ENCODE assay signal across 16 mouse cellular contexts in the genomic region with DNA sequence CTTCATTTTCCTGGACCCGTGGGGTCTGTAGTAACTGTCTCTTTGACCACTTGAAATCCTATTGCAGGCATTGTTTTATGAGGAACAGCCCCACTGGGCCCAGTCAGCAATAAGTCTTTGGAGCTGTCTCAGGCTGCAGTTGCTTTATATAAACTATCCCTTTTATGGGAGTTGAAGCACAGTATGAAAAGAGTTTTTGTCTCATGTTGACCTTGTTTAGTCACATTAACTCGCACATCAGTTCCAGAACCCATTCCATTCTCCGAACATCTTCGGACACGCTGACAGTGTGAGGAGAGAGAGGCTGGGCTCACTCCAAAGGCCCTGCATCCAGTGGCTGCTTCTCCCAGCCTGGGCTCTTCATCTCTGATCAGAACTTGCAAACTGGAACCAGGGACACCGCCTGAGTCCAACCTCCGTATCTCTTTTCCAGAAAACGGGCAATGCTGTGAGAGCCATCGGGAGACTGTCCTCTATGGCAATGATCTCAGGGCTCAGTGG. TPM values are rescaled to one million over a fixed set of nuclear protein-coding genes. Genes with fewer than 3 reads are reported as not detected.
DNase-seq lines count a peak whose midpoint lies in the region; ATAC-seq lines count a peak whose summit lies in the region.
"Had no signal": no experiment of that assay in that cellular context is flagged by ENCODE, and none has a peak within 500 bp of the region (broad histone marks: within the 10 kb centered on the region; RNA-seq: fewer than 3 reads in every experiment).

No protein-coding gene starts in this region.

- no peak for ATAC-seq in limb, embryonic 15.5 days (ENCODE audit: insufficient number of reproducible peaks, low FRiP score, low TSS enrichment, low read depth)
- no peak for ATAC-seq in forebrain, embryonic 14.5 days
- no peak for ATAC-seq in erythroid progenitor cell, adult 5-6 weeks (replicated peaks; ENCODE audit: low FRiP score, poor library complexity, severe bottlenecking)
- ATAC-seq: forebrain, embryonic 15.5 days; midbrain, embryonic 13.5 days had no signal

- no peaks in the 10 kb centered on the region for H3K36me3 ChIP-seq in limb, embryonic 15.5 days
- no peaks in the 10 kb centered on the region for H3K36me3 ChIP-seq in limb, embryonic 10.5 days
- H3K36me3 ChIP-seq in forebrain, embryonic 14.5 days (ENCODE audit: control insufficient read depth, insufficient read depth, low read length), result no peaks in the 10 kb centered on the region
- H3K36me3 ChIP-seq: embryonic facial prominence, embryonic 12.5 days; forebrain, embryonic 15.5 days; heart, embryonic 13.5 days; hindbrain, embryonic 12.5 days; midbrain, embryonic 13.5 days had no signal

- 0 out of 2 replicates have a peak overlapping the region, but pooled peaks have one; percentile 22 for H3K27ac ChIP-seq in limb, embryonic 15.5 days
- no peak overlapping the region for H3K27ac ChIP-seq in limb, embryonic 10.5 days
- H3K27ac ChIP-seq in brown adipose tissue, adult 24 weeks (replicated peaks; ENCODE audit: low read depth, low read length), result peak overlapping the region; percentile 98
- H3K27ac ChIP-seq in forebrain, embryonic 14.5 days (ENCODE audit: low read depth, low read length), result no peak overlapping the region
- H3K27ac ChIP-seq: embryonic facial prominence, embryonic 12.5 days; forebrain, embryonic 15.5 days; heart, embryonic 13.5 days; hindbrain, embryonic 12.5 days; midbrain, embryonic 13.5 days had no signal

- no peak overlapping the region for H3K4me3 ChIP-seq in limb, embryonic 15.5 days
- H3K4me3 ChIP-seq in limb, embryonic 10.5 days, result no peak overlapping the region
- no peak overlapping the region for H3K4me3 ChIP-seq in brown adipose tissue, adult 24 weeks (ENCODE audit: insufficient read depth, low read depth, low read length)
- H3K4me3 ChIP-seq in forebrain, embryonic 14.5 days (ENCODE audit: low read depth, low read length), result no peak overlapping the region
- H3K4me3 ChIP-seq: embryonic facial prominence, embryonic 12.5 days; forebrain, embryonic 15.5 days; heart, embryonic 13.5 days; hindbrain, embryonic 12.5 days; midbrain, embryonic 13.5 days had no signal

- H3K4me1 ChIP-seq in limb, embryonic 15.5 days, result peaks cover 17% of the 10 kb centered on the region
- H3K4me1 ChIP-seq in limb, embryonic 10.5 days, result peaks cover 11% of the 10 kb centered on the region; the same call in 1 of the 2 replicates
- peaks cover 25% of the 10 kb centered on the region for H3K4me1 ChIP-seq in brown adipose tissue, adult 24 weeks (ENCODE audit: control insufficient read depth, insufficient read depth, insufficient read length, low read length)
- H3K4me1 ChIP-seq in forebrain, embryonic 14.5 days (ENCODE audit: control insufficient read depth, insufficient read depth, low read length), result no peaks in the 10 kb centered on the region; the same call in 1 of the 2 replicates
- H3K4me1 ChIP-seq: hindbrain, embryonic 12.5 days; midbrain, embryonic 13.5 days had no signal

- H3K4me2 ChIP-seq in limb, embryonic 15.5 days, result no peak overlapping the region
- H3K4me2 ChIP-seq in forebrain, embryonic 14.5 days (ENCODE audit: low read length), result no peak overlapping the region
- H3K4me2 ChIP-seq: embryonic facial prominence, embryonic 12.5 days; forebrain, embryonic 15.5 days; heart, embryonic 13.5 days; hindbrain, embryonic 12.5 days; midbrain, embryonic 13.5 days had no signal

- H3K27me3 ChIP-seq in limb, embryonic 15.5 days, result no peaks in the 10 kb centered on the region
- H3K27me3 ChIP-seq in limb, embryonic 10.5 days (ENCODE audit: low read depth, poor library complexity, severe bottlenecking), result peaks cover 3% of the 10 kb centered on the region
- no peaks in the 10 kb centered on the region for H3K27me3 ChIP-seq in forebrain, embryonic 14.5 days (replicated peaks; ENCODE audit: control insufficient read depth, insufficient read depth, low read length)
- H3K27me3 ChIP-seq: embryonic facial prominence, embryonic 12.5 days; forebrain, embryonic 15.5 days; heart, embryonic 13.5 days; hindbrain, embryonic 12.5 days; midbrain, embryonic 13.5 days had no signal

- H3K9ac ChIP-seq in limb, embryonic 15.5 days, result no peak overlapping the region
- no peak overlapping the region for H3K9ac ChIP-seq in forebrain, embryonic 14.5 days (ENCODE audit: low read length)
- H3K9ac ChIP-seq: embryonic facial prominence, embryonic 12.5 days; forebrain, embryonic 15.5 days; heart, embryonic 13.5 days; hindbrain, embryonic 12.5 days; midbrain, embryonic 13.5 days had no signal

- H3K9me3 ChIP-seq in limb, embryonic 15.5 days, result no peaks in the 10 kb centered on the region
- H3K9me3 ChIP-seq in limb, embryonic 10.5 days (replicated peaks), result no peaks in the 10 kb centered on the region
- H3K9me3 ChIP-seq in forebrain, embryonic 14.5 days (replicated peaks; ENCODE audit: control insufficient read depth, low read length), result no peaks in the 10 kb centered on the region
- H3K9me3 ChIP-seq: embryonic facial prominence, embryonic 12.5 days; forebrain, embryonic 15.5 days; heart, embryonic 13.5 days; hindbrain, embryonic 12.5 days; midbrain, embryonic 13.5 days had no signal

- DNase-seq in limb, embryonic 10.5 days (ENCODE audit: low spot score), result no peak
- peak; percentile 35 for DNase-seq in NIH3T3 (ENCODE audit: low read depth)
- peak; percentile 55 for DNase-seq in mesoderm, embryonic 11.5 days (ENCODE audit: low read depth, low spot score)
- no peak for DNase-seq in forebrain, embryonic 14.5 days (ENCODE audit: low spot score)
- DNase-seq: adrenal gland, adult 2 months; cerebellum, adult 9-11 months; gastrocnemius, postnatal 10 days; thymus, postnatal 4 days had no signal

- 70% methylated on average over 9 of the region's 9 CpGs for WGBS in limb, embryonic 15.5 days
- 87% methylated on average over 9 of the region's 9 CpGs for WGBS in limb, embryonic 10.5 days
- 76% methylated on average over 9 of the region's 9 CpGs for WGBS in forebrain, embryonic 14.5 days

RNA-seq across cellular contexts. Expression of gene Hacd2, which starts 27.5 kb away (rescaled TPM):
- 132 and 144 TPM in 2 replicates for polyA plus RNA-seq in limb, embryonic 15.5 days (2015; fragmentation: Nextera tagmentation; extraction: Ambion mirVana)
- polyA plus RNA-seq in limb, embryonic 10.5 days (2016; fragmentation: Nextera tagmentation; extraction: Ambion mirVana), result 67.0 and 73.4 TPM in 2 replicates
- 171 and 187 TPM in 2 replicates for polyA plus RNA-seq in brown adipose tissue, adult 24 weeks (2012; ENCODE audit: insufficient read depth, insufficient read length, missing spikeins)
- 19.8 and 32.1 TPM in 2 replicates for polyA plus RNA-seq in forebrain, embryonic 14.5 days (2014; fragmentation: Nextera tagmentation; extraction: Ambion mirVana)
- total RNA-seq in erythroid progenitor cell, adult 5-6 weeks (2015; ENCODE audit: low replicate concordance), result 29.9 and 46.5 TPM in 2 replicates
- total RNA-seq in erythroid progenitor cell, adult 5-6 weeks (2017; ENCODE audit: low replicate concordance), result 3.0 and 5.6 TPM in 2 replicates

Comparison
In these comparisons a context has a peak if more than half of its experiments do, and no peak if none do; other contexts are left out.
1. H3K27ac ChIP-seq: peak in limb, embryonic 15.5 days (single experiment) and brown adipose tissue, adult 24 weeks (single experiment); none in limb, embryonic 10.5 days (single experiment) and forebrain, embryonic 14.5 days (single experiment).
2. DNase-seq: peak in NIH3T3 (single experiment) and mesoderm, embryonic 11.5 days (single experiment); none in limb, embryonic 10.5 days (single experiment) and forebrain, embryonic 14.5 days (single experiment).